Mouse (Mus musculus): Measurements from ENCODE around the gene Tceal9.
"Not testable (repeated sequence)": the region's sequence is repeated elsewhere in the genome, so short reads cannot be mapped to it uniquely, and the experiment has no call there.

Tceal9 gene

GRCm38 (mm10) chrX:136244574-136245229 is at the start of gene Tceal9:
Gene Tceal9 (plus strand): TSS chrX:136245079.
- peak; percentile 47 for DNase-seq (ENCODE audit: low read depth, low spot score)

GRCm38 (mm10) chrX:136195193-136195944 is 49.5 kb upstream of the Tceal9 start:
- DNase-seq (ENCODE audit: low read depth, low spot score), result no peak

- DNase-seq (ENCODE audit: low read depth, low spot score), result no peak
Measured at GRCm38 (mm10) chrX:136196873-136197272, 48.0 kb upstream of the Tceal9 start.

- DNase-seq (ENCODE audit: low read depth, low spot score), result no peak
Measured at GRCm38 (mm10) chrX:136203257-136203656, 41.6 kb upstream of the Tceal9 start.

GRCm38 (mm10) chrX:136203664-136204066 is 41.2 kb upstream of the Tceal9 start, which contains the start of gene Tceal5:
Gene Tceal5 (minus strand): TSS chrX:136203876.
- no peak for DNase-seq (ENCODE audit: low read depth, low spot score)

- DNase-seq (ENCODE audit: low read depth, low spot score), result no peak
Measured at GRCm38 (mm10) chrX:136204406-136204805, 40.5 kb upstream of the Tceal9 start.

- no peak for DNase-seq (ENCODE audit: low read depth, low spot score)
Measured at GRCm38 (mm10) chrX:136213396-136213795, 31.5 kb upstream of the Tceal9 start.

GRCm38 (mm10) chrX:136214729-136215677 is 29.9 kb upstream of the Tceal9 start, which contains the start of the genes Tceal7 and Bex1:
Gene Tceal7 (plus strand): TSS chrX:136214779.
Gene Bex1 (minus strand): TSS chrX:136215513.
- not testable (repeated sequence) for DNase-seq (ENCODE audit: low read depth, low spot score)

- no peak for DNase-seq (ENCODE audit: low read depth, low spot score)
Measured at GRCm38 (mm10) chrX:136216303-136216702, 28.6 kb upstream of the Tceal9 start.

- DNase-seq (ENCODE audit: low read depth, low spot score), result no peak
Measured at GRCm38 (mm10) chrX:136223714-136224113, 21.2 kb upstream of the Tceal9 start.

GRCm38 (mm10) chrX:136227768-136228167 is 17.1 kb upstream of the Tceal9 start:
- DNase-seq (ENCODE audit: low read depth, low spot score), result no peak

GRCm38 (mm10) chrX:136238118-136238517 is 6.8 kb upstream of the Tceal9 start:
- DNase-seq (ENCODE audit: low read depth, low spot score), result no peak

- no peak for DNase-seq (ENCODE audit: low read depth, low spot score)
Measured at GRCm38 (mm10) chrX:136243181-136243580, 1.7 kb upstream of the Tceal9 start.

- DNase-seq (ENCODE audit: low read depth, low spot score), result no peak
Measured at GRCm38 (mm10) chrX:136245521-136246071, 717 bp downstream of the Tceal9 start.

- no peak for DNase-seq (ENCODE audit: low read depth, low spot score)
Measured at GRCm38 (mm10) chrX:136248811-136249210, 3.9 kb downstream of the Tceal9 start.

GRCm38 (mm10) chrX:136249671-136250070 is 4.8 kb downstream of the Tceal9 start:
- no peak for DNase-seq (ENCODE audit: low read depth, low spot score)

- DNase-seq (ENCODE audit: low read depth, low spot score), result no peak
Measured at GRCm38 (mm10) chrX:136252023-136252729, 7.3 kb downstream of the Tceal9 start.

- DNase-seq (ENCODE audit: low read depth, low spot score), result no peak
Measured at GRCm38 (mm10) chrX:136267720-136268119, 22.8 kb downstream of the Tceal9 start.

- no peak for DNase-seq (ENCODE audit: low read depth, low spot score)
Measured at GRCm38 (mm10) chrX:136268173-136268572, 23.3 kb downstream of the Tceal9 start.

- DNase-seq (ENCODE audit: low read depth, low spot score), result not testable (repeated sequence)
Measured at GRCm38 (mm10) chrX:136269743-136270392, 25.0 kb downstream of the Tceal9 start, which contains the start of gene Bex3. Gene Bex3 (plus strand): TSS chrX:136270253.

Data from retina, postnatal 7 days (tissue).